Mouse (Mus musculus): ENCODE data around the gene Siah2. TPM values are rescaled to one million over a fixed set of nuclear protein-coding genes. Genes with fewer than 3 reads are reported as not detected.

The Siah2 gene
- polyA plus RNA-seq, 1 experiment from 2014 or later, result 4.1 TPM

GRCm38 (mm10) chr3:58693331-58693730 lies 1.1 kb upstream of the Siah2 start:
- Histone ChIP-seq H3K27ac (replicated peaks; ENCODE audit: low read depth, low read length) (no peak overlapping the region), H3K9ac (replicated peaks; ENCODE audit: low read length) (no peak overlapping the region), H3K4me1 (ENCODE audit: control insufficient read depth, insufficient read depth, low read length) (no peaks in the 10 kb centered on the region), H3K36me3 (replicated peaks; ENCODE audit: control insufficient read depth, insufficient read depth, low read depth, low read length) (no peaks in the 10 kb centered on the region), H3K4me3 (ENCODE audit: low read depth, low read length) (no peak overlapping the region), H3K4me2 (ENCODE audit: low read depth, low read length) (no peak overlapping the region), H3K27me3 (ENCODE audit: control insufficient read depth, insufficient read depth, low read length) (no peaks in the 10 kb centered on the region), H3K9me3 (replicated peaks; ENCODE audit: control insufficient read depth, low read length) (no peaks in the 10 kb centered on the region)
- DNase-seq (ENCODE audit: low spot score), result no peak
- WGBS, result 84% methylated on average over 7 of the region's 7 CpGs
- ATAC-seq (replicated peaks; ENCODE audit: insufficient number of reproducible peaks, low FRiP score, low TSS enrichment, low read depth), result no peak

DNA sequence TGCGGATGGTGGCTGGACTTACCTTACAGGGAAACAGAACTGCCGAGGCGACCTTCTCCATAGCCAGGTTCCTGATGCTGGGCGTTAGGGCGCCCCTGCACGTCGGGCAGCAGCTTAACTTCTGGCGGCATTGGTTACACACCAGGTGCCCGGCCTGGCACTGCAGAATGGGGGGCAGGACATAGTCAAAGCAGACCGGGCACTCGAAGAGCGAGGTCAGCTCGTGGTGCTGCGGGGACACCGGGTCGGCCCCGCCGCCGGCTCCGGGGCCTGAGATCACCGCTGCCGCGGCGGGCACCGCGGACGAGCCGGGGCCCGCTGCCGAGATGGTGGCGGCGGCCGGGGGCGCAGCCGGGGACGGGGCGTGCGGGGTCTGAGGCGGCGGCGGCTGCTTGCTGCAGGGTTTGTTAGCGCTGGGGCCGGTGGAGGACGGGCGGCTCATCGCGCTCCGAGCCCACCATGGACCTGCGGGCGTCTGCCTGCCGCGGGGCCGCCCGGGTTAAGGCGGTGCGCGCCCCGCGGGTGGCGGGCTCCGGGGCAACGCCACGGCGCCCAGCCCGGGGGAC lies 743 bp downstream of the Siah2 start:
- Histone ChIP-seq H3K4me3 (ENCODE audit: low read depth, low read length) (peak overlapping the region; percentile 74), H3K4me1 (ENCODE audit: control insufficient read depth, insufficient read depth, low read length) (no peaks in the 10 kb centered on the region), H3K4me2 (ENCODE audit: low read depth, low read length) (peak overlapping the region; percentile 97), H3K27ac (replicated peaks; ENCODE audit: low read depth, low read length) (0 out of 2 replicates have a peak overlapping the region, but pooled peaks have one; percentile 28), H3K9me3 (replicated peaks; ENCODE audit: control insufficient read depth, low read length) (no peaks in the 10 kb centered on the region), H3K9ac (replicated peaks; ENCODE audit: low read length) (peak overlapping the region; percentile 72), H3K27me3 (ENCODE audit: control insufficient read depth, insufficient read depth, low read length) (no peaks in the 10 kb centered on the region), H3K36me3 (replicated peaks; ENCODE audit: control insufficient read depth, insufficient read depth, low read depth, low read length) (no peaks in the 10 kb centered on the region)
- ATAC-seq (replicated peaks; ENCODE audit: insufficient number of reproducible peaks, low FRiP score, low TSS enrichment, low read depth) (no peak), DNase-seq (ENCODE audit: low spot score) (peak; percentile 51)
- WGBS, result 1% methylated on average over 60 of the region's 65 CpGs

- Histone ChIP-seq H3K4me3 (ENCODE audit: low read depth, low read length) (peak overlapping the region; percentile 74), H3K4me2 (ENCODE audit: low read depth, low read length) (peak overlapping the region; percentile 97), H3K27ac (replicated peaks; ENCODE audit: low read depth, low read length) (no peak overlapping the region), H3K9me3 (replicated peaks; ENCODE audit: control insufficient read depth, low read length) (no peaks in the 10 kb centered on the region), H3K27me3 (ENCODE audit: control insufficient read depth, insufficient read depth, low read length) (no peaks in the 10 kb centered on the region), H3K36me3 (replicated peaks; ENCODE audit: control insufficient read depth, insufficient read depth, low read depth, low read length) (no peaks in the 10 kb centered on the region), H3K4me1 (ENCODE audit: control insufficient read depth, insufficient read depth, low read length) (no peaks in the 10 kb centered on the region), H3K9ac (replicated peaks; ENCODE audit: low read length) (peak overlapping the region; percentile 72)
- WGBS, result 0% methylated on average over 24 of the region's 24 CpGs
- peak; percentile 75 for DNase-seq (ENCODE audit: low spot score)
- 0 out of 2 replicates have a peak, but pooled peaks have one; percentile 15 for ATAC-seq (replicated peaks; ENCODE audit: insufficient number of reproducible peaks, low FRiP score, low TSS enrichment, low read depth)
Observed at GRCm38 (mm10) chr3:58690619-58691373, 1.4 kb downstream of the Siah2 start.

GRCm38 (mm10) chr3:58689721-58690120 lies 2.5 kb downstream of the Siah2 start:
- peak; percentile 38 for DNase-seq (ENCODE audit: low spot score)
- no peaks in the 10 kb centered on the region for H3K27me3 ChIP-seq (ENCODE audit: control insufficient read depth, insufficient read depth, low read length)
- no peaks in the 10 kb centered on the region for H3K36me3 ChIP-seq (replicated peaks; ENCODE audit: control insufficient read depth, insufficient read depth, low read depth, low read length)
- H3K4me3 ChIP-seq (ENCODE audit: low read depth, low read length), result no peak overlapping the region
- H3K4me2 ChIP-seq (ENCODE audit: low read depth, low read length), result no peak overlapping the region
- no peak for ATAC-seq (replicated peaks; ENCODE audit: insufficient number of reproducible peaks, low FRiP score, low TSS enrichment, low read depth)
- no peaks in the 10 kb centered on the region for H3K9me3 ChIP-seq (replicated peaks; ENCODE audit: control insufficient read depth, low read length)
- no peak overlapping the region for H3K27ac ChIP-seq (replicated peaks; ENCODE audit: low read depth, low read length)
- H3K4me1 ChIP-seq (ENCODE audit: control insufficient read depth, insufficient read depth, low read length), result no peaks in the 10 kb centered on the region
- H3K9ac ChIP-seq (replicated peaks; ENCODE audit: low read length), result no peak overlapping the region
- 39% methylated on average over 3 of the region's 3 CpGs for WGBS

GRCm38 (mm10) chr3:58689105-58689504 lies 3.1 kb downstream of the Siah2 start:
- Histone ChIP-seq H3K9me3 (replicated peaks; ENCODE audit: control insufficient read depth, low read length) (no peaks in the 10 kb centered on the region), H3K27ac (replicated peaks; ENCODE audit: low read depth, low read length) (no peak overlapping the region), H3K4me3 (ENCODE audit: low read depth, low read length) (no peak overlapping the region), H3K4me1 (ENCODE audit: control insufficient read depth, insufficient read depth, low read length) (no peaks in the 10 kb centered on the region), H3K4me2 (ENCODE audit: low read depth, low read length) (no peak overlapping the region), H3K36me3 (replicated peaks; ENCODE audit: control insufficient read depth, insufficient read depth, low read depth, low read length) (no peaks in the 10 kb centered on the region), H3K9ac (replicated peaks; ENCODE audit: low read length) (no peak overlapping the region), H3K27me3 (ENCODE audit: control insufficient read depth, insufficient read depth, low read length) (no peaks in the 10 kb centered on the region)
- WGBS, result 80% methylated on average over 7 of the region's 7 CpGs
- ATAC-seq (replicated peaks; ENCODE audit: insufficient number of reproducible peaks, low FRiP score, low TSS enrichment, low read depth) (no peak), DNase-seq (ENCODE audit: low spot score) (no peak)

DNA sequence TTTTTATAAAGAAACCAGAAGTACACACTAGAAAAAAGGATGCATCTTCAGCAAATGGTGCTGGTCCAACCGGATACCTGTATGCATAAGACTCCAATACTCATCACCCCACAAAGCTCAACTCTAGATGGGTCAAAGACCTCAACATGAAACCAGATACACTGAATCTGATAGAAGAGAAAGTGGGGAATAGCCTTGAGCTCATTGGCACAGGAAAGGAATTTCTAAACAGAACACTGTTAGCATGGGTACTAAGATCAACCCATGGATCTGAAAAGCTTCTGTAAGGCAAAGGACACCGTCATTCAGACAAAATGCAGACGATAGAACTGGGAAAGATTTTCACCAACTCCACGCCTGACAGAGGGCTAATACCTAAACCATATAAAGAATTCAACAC lies 3.6 kb downstream of the Siah2 start:
- H3K36me3 ChIP-seq (replicated peaks; ENCODE audit: control insufficient read depth, insufficient read depth, low read depth, low read length), result no peaks in the 10 kb centered on the region

GRCm38 (mm10) chr3:58686922-58687284 lies 5.3 kb downstream of the Siah2 start:
- H3K4me2 ChIP-seq (ENCODE audit: low read depth, low read length), result no peak overlapping the region
- H3K4me3 ChIP-seq (ENCODE audit: low read depth, low read length), result no peak overlapping the region
- H3K27ac ChIP-seq (replicated peaks; ENCODE audit: low read depth, low read length), result no peak overlapping the region
- H3K9ac ChIP-seq (replicated peaks; ENCODE audit: low read length), result no peak overlapping the region
- no peaks in the 10 kb centered on the region for H3K36me3 ChIP-seq (replicated peaks; ENCODE audit: control insufficient read depth, insufficient read depth, low read depth, low read length)
- WGBS, result 79% methylated on average over 2 of the region's 2 CpGs
- DNase-seq (ENCODE audit: low spot score) (no peak), ATAC-seq (replicated peaks; ENCODE audit: insufficient number of reproducible peaks, low FRiP score, low TSS enrichment, low read depth) (no peak)
- H3K9me3 ChIP-seq (replicated peaks; ENCODE audit: control insufficient read depth, low read length), result no peaks in the 10 kb centered on the region
- H3K27me3 ChIP-seq (ENCODE audit: control insufficient read depth, insufficient read depth, low read length), result no peaks in the 10 kb centered on the region
- no peaks in the 10 kb centered on the region for H3K4me1 ChIP-seq (ENCODE audit: control insufficient read depth, insufficient read depth, low read length)

More for the DNA sequence above, 3.6 kb downstream of the Siah2 start:
- DNase-seq (ENCODE audit: low spot score) (no peak), ATAC-seq (replicated peaks; ENCODE audit: insufficient number of reproducible peaks, low FRiP score, low TSS enrichment, low read depth) (no peak)
- Histone ChIP-seq H3K4me1 (ENCODE audit: control insufficient read depth, insufficient read depth, low read length) (no peaks in the 10 kb centered on the region), H3K27ac (replicated peaks; ENCODE audit: low read depth, low read length) (no peak overlapping the region), H3K4me3 (ENCODE audit: low read depth, low read length) (no peak overlapping the region), H3K27me3 (ENCODE audit: control insufficient read depth, insufficient read depth, low read length) (no peaks in the 10 kb centered on the region), H3K9me3 (replicated peaks; ENCODE audit: control insufficient read depth, low read length) (no peaks in the 10 kb centered on the region), H3K4me2 (ENCODE audit: low read depth, low read length) (no peak overlapping the region), H3K9ac (replicated peaks; ENCODE audit: low read length) (no peak overlapping the region)
- WGBS, result 91% methylated on average over 4 of the region's 4 CpGs

GRCm38 (mm10) chr3:58686206-58686921 lies 5.8 kb downstream of the Siah2 start:
- Histone ChIP-seq H3K9ac (replicated peaks; ENCODE audit: low read length) (no peak overlapping the region), H3K27ac (replicated peaks; ENCODE audit: low read depth, low read length) (no peak overlapping the region), H3K27me3 (ENCODE audit: control insufficient read depth, insufficient read depth, low read length) (no peaks in the 10 kb centered on the region), H3K4me1 (ENCODE audit: control insufficient read depth, insufficient read depth, low read length) (no peaks in the 10 kb centered on the region), H3K36me3 (replicated peaks; ENCODE audit: control insufficient read depth, insufficient read depth, low read depth, low read length) (no peaks in the 10 kb centered on the region), H3K4me2 (ENCODE audit: low read depth, low read length) (no peak overlapping the region), H3K4me3 (ENCODE audit: low read depth, low read length) (no peak overlapping the region), H3K9me3 (replicated peaks; ENCODE audit: control insufficient read depth, low read length) (no peaks in the 10 kb centered on the region)
- DNase-seq (ENCODE audit: low spot score), result no peak
- WGBS, result 80% methylated on average over 7 of the region's 7 CpGs
- no peak for ATAC-seq (replicated peaks; ENCODE audit: insufficient number of reproducible peaks, low FRiP score, low TSS enrichment, low read depth)

Measured in embryonic facial prominence, embryonic 11.5 days (tissue).